Mouse (Mus musculus): ENCODE measurements at regions not wholly inside any gene's neighbourhood (a gene's known extent, or its start where the extent isn't known, plus 50 kb on each side); places are given as distances from the start of the nearest gene placed in this dataset.

DNA sequence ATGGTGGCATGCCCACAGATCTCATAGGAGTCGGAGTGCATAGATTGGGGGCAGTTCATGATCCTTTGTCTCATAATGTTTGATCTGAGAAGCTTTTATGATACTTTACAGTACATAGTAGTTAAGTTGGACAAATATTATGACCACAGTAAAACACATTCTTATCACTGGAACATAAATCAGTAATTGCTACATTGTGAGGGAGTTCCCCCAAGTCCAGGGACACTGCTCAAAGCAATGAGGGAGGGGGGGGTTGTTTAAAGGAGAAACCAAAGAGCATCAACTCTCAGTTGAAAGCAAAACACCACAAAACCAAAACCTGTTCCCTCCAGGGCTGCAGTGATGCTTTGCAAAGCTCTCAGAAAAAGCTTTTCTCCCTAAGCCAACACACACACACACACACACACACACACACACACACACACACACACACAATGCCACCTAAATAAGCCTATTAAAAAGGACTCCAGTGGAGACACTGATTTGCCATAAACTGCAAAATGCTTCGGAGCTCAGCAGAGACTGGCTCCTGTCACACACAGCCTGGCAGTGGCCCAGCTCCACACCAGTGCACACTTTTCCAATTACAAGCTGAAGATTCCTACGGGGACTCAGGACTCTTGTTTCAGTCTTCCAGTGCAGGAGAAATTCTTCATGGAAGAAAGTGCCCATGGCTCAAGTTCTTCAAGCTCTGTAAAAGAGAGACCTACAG, 167.1 kb upstream of the Hnrnpa3 start:
- DNase-seq (ENCODE audit: low read depth, low spot score) = no peak

GRCm38 (mm10) chr2:75492501-75492898, 166.6 kb upstream of the Hnrnpa3 start:
- no peak for DNase-seq (ENCODE audit: low read depth, low spot score)

DNA sequence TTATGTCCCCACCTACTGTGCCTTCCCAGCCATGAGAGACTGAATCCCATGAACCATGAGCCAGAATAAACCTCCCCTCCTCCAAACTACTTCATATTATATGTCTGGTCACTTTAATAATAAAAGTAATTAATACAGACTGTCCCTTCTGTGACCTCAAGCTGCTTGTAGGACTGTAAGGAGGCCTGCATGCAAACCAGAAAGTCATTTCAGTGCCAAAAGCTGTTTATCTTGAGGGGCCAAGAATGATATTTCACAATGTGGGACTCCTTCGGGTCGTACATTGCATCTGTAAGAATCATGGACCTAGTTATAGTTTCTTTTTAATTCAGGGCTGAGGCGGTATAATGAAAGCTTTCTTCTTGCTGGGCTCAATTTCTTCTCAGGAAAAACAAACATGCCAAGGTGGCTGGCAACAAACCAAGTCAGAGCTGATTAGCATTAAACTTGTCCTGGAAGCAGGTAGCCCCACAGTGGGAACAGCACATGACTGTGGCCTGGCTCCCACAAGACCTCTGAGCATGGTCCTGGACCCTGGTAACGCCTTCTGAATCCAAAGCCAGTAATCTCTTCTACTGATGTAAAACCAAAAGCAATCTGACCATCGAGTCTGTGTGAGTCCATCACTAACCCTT, 162.3 kb upstream of the Hnrnpa3 start:
- DNase-seq (ENCODE audit: low read depth, low spot score) = no peak

- no peak for DNase-seq (ENCODE audit: low read depth, low spot score)
Observed at GRCm38 (mm10) chr2:75510223-75510622, 148.8 kb upstream of the Hnrnpa3 start.

DNA sequence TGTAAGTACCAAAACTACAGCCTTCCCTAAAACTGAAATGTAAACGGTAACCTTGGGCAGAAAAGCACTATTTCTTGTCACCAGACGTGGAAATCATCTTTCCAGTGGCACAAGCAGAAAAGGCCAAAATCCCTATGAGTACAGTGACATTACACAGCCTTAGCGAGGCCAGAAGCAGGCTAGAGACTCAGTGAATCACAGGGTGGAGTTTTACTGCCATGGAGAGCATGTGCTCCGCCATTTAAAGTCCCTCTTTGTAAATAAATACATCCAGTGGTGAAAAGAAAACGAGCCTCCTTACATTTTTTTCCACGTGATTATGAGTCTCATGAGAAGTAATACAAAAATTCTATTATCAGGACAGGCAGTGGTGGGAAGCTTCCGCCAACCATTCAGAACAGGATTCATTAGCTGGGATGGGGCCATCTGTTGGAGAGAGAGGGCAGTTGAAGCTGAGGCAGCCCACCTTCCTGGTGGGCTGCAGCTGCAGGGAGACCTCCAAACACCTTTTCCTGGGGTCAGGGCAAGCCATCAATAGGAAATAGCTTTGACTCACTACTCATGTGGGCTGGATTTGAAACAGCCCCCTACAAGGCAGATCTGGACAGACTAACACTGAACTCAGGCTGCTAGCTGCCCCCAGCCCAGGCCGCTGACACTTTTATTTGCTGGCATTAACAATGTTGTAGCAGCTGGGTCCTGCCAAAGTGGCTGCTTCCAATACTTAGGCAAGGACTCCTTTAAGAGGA, 146.5 kb upstream of the Hnrnpa3 start:
- no peak for DNase-seq (ENCODE audit: low read depth, low spot score)

DNA sequence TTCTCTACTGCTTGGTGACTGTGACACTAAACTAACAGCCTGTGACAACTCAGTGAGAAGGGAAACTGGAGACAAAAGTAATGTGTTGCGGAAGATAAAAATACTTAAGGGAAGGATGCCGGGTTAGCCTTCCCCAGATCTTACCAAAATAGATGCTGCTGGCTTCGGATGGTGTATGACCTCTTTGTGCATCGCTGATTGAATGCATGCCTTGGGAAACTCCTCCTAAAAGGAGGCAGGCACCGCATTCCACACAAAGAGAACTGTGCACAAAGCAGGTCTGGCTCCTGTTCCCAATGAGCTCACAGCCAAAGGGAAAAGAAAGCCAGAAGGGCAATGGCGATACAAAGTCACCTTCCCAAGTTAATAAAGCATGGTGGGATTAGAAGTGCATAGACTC, 144.9 kb upstream of the Hnrnpa3 start:
- DNase-seq (ENCODE audit: low read depth, low spot score) = no peak

- no peak for DNase-seq (ENCODE audit: low read depth, low spot score)
Observed at GRCm38 (mm10) chr2:75516223-75516622, 142.8 kb upstream of the Hnrnpa3 start.

DNA sequence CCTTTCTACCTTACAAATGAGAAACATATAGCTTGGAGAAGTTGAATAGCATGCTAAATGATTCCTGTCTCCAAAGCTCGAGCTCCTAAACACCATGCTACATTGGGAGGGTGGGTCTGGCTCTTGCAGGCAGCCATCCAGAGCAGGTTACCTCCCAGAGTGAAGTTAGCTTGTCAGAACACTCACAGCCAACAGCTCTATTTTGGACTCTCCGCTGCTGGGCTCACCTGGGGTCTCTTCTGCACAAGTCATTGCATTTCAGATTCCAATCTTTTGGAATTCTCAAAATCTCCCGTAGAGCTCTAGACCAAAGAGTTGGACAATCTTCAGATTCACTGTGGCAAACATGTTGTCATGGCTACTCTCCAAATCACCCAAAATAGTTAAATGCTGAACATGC, 142.0 kb upstream of the Hnrnpa3 start:
- DNase-seq (ENCODE audit: low read depth, low spot score) = no peak

- no peak for DNase-seq (ENCODE audit: low read depth, low spot score)
Observed at GRCm38 (mm10) chr2:75518607-75519006, 140.5 kb upstream of the Hnrnpa3 start.

DNA sequence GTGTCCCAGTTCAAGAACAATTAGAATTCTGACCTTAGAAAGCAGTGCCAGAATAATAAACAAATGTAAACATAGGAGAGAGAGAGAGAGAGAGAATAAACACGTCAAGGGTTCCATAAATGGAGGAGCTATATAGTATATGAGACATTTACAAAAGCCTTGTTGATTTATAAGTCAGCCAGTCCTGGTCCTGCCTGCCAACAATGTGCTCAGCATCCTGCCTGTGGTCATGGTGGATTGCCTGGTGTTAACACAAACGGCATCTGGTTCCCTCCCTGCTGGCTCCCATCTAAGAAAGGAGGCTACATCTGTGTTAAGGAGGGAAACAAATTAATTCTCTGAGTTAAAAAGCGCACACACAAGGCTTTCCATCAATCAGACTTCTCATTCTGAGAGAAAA, 133.5 kb upstream of the Hnrnpa3 start:
- DNase-seq (ENCODE audit: low read depth, low spot score) = no peak

GRCm38 (mm10) chr2:75528706-75529105, 130.4 kb upstream of the Hnrnpa3 start:
- no peak for DNase-seq (ENCODE audit: low read depth, low spot score)

- no peak for DNase-seq (ENCODE audit: low read depth, low spot score)
Observed at GRCm38 (mm10) chr2:75538114-75538513, 120.9 kb upstream of the Hnrnpa3 start.

DNA sequence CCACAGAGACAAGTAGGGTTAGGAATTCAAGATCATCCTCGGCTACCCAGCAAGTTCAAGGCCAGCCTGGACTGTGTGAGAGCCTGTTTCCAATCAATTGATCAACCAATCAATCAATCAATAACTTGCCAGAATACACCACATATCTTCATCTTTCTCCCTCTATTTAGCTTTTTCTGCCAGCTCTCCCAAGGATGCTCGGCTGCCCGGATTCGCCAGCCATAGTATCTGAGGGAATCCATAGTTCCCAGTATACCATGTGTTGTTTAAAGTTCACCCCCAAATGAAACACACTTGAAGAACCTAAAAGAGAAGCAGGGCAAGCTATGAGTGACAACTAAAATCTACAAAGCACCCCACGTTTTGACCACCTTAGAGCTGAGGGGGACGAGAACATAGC, 119.3 kb upstream of the Hnrnpa3 start:
- DNase-seq (ENCODE audit: low read depth, low spot score) = no peak

GRCm38 (mm10) chr2:75542331-75542730, 116.7 kb upstream of the Hnrnpa3 start:
- DNase-seq (ENCODE audit: low read depth, low spot score) = no peak

DNA sequence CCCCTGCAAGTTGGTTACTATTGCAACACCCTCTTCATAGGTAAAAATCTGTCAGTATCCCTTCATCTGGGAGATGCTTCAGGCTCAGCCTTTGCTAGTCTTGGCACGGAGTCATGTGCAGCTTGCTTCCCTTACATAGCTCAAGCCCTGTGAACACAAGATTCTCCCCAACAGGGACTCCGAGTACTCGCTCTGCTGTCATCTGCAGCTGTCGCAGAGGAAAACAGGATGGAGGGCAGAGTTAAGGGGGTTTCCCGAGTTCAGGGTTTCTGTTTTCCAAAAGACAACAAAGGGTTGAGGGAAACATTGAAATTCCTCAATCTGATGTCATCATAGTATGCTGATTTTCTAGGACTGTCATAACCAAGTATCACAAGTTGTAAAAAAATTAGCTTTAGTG, 116.3 kb upstream of the Hnrnpa3 start:
- no peak for DNase-seq (ENCODE audit: low read depth, low spot score)

- DNase-seq (ENCODE audit: low read depth, low spot score) = no peak
Observed at GRCm38 (mm10) chr2:75545971-75546370, 113.1 kb upstream of the Hnrnpa3 start.

DNA sequence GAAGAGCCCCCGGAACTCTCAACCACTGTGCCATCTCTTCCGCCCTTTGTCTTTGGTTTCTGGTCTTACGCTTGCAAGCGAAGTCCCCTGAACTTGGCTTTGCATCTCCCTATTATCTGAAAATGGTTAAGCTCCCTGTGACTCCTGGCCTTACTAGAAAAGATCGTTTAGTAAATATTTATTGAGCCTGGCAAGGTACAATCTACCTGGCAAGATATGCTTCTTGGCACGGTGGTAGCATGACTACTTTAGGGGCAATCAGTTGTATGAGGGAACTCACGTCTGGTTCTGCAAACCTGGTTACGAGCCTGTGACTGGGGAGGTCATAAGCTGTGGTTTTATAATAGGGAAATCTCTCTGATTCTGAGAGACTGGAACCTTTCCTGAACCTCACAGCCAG, 103.4 kb upstream of the Hnrnpa3 start:
- no peak for DNase-seq (ENCODE audit: low read depth, low spot score)

- DNase-seq (ENCODE audit: low read depth, low spot score) = no peak
Observed at GRCm38 (mm10) chr2:75556744-75557143, 102.3 kb upstream of the Hnrnpa3 start.

GRCm38 (mm10) chr2:75557392-75557791, 101.7 kb upstream of the Hnrnpa3 start:
- no peak for DNase-seq (ENCODE audit: low read depth, low spot score)

- no peak for DNase-seq (ENCODE audit: low read depth, low spot score)
Observed at GRCm38 (mm10) chr2:75559920-75560319, 99.1 kb upstream of the Hnrnpa3 start.

GRCm38 (mm10) chr2:75563253-75563913, 95.7 kb upstream of the Hnrnpa3 start:
- no peak for DNase-seq (ENCODE audit: low read depth, low spot score)

GRCm38 (mm10) chr2:75564809-75565208, 94.3 kb upstream of the Hnrnpa3 start:
- no peak for DNase-seq (ENCODE audit: low read depth, low spot score)
